Mouse (Mus musculus) heart, embryonic 15.5 days (tissue): ENCODE data around the gene Car9. TPM values are rescaled to one million over a fixed set of nuclear protein-coding genes. Genes with fewer than 3 reads are reported as not detected.
"Not testable (repeated sequence)": the region's sequence is repeated elsewhere in the genome, so short reads cannot be mapped to it uniquely, and the experiment has no call there.

Experiments
- ATAC-seq: fragments of 200-750 bp; cut with Nextera tagmentation; replicated peaks from 2 replicates; pipeline ENCODE4 v1.8.0; 2017; ENCODE audit warnings: low read depth, moderate TSS enrichment; ENCODE audit not compliant: insufficient number of reproducible peaks, insufficient read depth, low FRiP score
- H3K27ac ChIP-seq: fragments of 300-500 bp; sonication (generic); 2 replicates; pipeline ENCODE4 v1.5.1; 2015; ENCODE audit warnings: mild to moderate bottlenecking, inconsistent platforms
- H3K27me3 ChIP-seq: fragments of 300-500 bp; sonication (generic); 2 replicates; pipeline ENCODE4 v1.6.1; 2015; ENCODE audit warnings: inconsistent platforms
- H3K36me3 ChIP-seq: fragments of 300-500 bp; sonication (generic); 2 replicates; pipeline ENCODE4 v1.6.1; 2015; ENCODE audit warnings: mild to moderate bottlenecking, inconsistent platforms
- H3K4me1 ChIP-seq: fragments of 300-500 bp; sonication (generic); replicated peaks from 2 replicates; pipeline ENCODE4 v1.6.1; 2015; ENCODE audit warnings: inconsistent platforms
- H3K4me2 ChIP-seq: fragments of 300-500 bp; sonication (generic); 2 replicates; pipeline ENCODE4 v1.6.1; 2015; ENCODE audit warnings: inconsistent platforms, mild to moderate bottlenecking, moderate library complexity
- H3K4me3 ChIP-seq: fragments of 300-500 bp; sonication (generic); 2 replicates; pipeline ENCODE4 v1.5.1; 2015; ENCODE audit warnings: mild to moderate bottlenecking, inconsistent platforms
- H3K9ac ChIP-seq: fragments of 300-500 bp; sonication (generic); 2 replicates; pipeline ENCODE4 v1.6.1; 2015; ENCODE audit warnings: mild to moderate bottlenecking, inconsistent platforms
- H3K9me3 ChIP-seq: fragments of 300-500 bp; sonication (generic); replicated peaks from 2 replicates; pipeline ENCODE4 v1.6.1; 2016; ENCODE audit warnings: inconsistent platforms
- WGBS: fragments of 180-500 bp; shearing (Covaris S2); methylation state at CpG from one replicate; pipeline ENCODE4 v1.1.7; 2015; ENCODE audit warnings: mixed read lengths; 5-methylcytosine and 5-hydroxymethylcytosine counted together
- polyA plus RNA-seq: library from polyadenylated mRNA; unstranded; fragments of >200 nt; fragmentation: Nextera tagmentation; extraction: Ambion mirVana; gene quantifications from 2 replicates; pipeline ENCODE4 v1.2.1, GENCODE M21; 2015

Gene Car9
- polyA plus RNA-seq, 1 experiment from 2014 or later: 2.4 TPM

DNA sequence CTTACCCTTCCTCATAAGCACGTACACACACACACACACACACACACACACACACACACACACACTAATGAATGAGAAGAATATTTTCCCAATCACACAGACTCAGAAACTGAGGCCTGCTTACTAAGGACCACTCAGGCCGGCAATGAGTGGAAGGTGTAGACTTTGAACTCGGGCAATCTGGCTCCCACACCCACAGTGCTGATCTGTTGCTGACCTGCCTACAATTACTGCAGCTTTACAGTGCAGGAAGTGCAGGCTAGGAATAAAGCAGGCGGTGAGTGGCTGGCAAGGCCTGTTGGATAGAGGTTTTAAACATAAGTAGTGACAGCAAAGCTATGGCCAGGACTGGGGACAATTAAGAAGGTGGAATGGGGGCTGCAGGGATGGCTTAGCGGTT, 25.8 kb upstream of the Car9 start:
- H3K4me2 ChIP-seq: no peak overlapping the region
- H3K36me3 ChIP-seq: no peaks in the 10 kb centered on the region
- 84% methylated on average over 5 of the region's 5 CpGs for WGBS
- H3K9ac ChIP-seq: no peak overlapping the region
- H3K27me3 ChIP-seq: no peaks in the 10 kb centered on the region
- H3K4me3 ChIP-seq: no peak overlapping the region
- H3K4me1 ChIP-seq: peaks cover 13% of the 10 kb centered on the region
- no peak for ATAC-seq
- H3K9me3 ChIP-seq: no peaks in the 10 kb centered on the region
- H3K27ac ChIP-seq: no peak overlapping the region

DNA sequence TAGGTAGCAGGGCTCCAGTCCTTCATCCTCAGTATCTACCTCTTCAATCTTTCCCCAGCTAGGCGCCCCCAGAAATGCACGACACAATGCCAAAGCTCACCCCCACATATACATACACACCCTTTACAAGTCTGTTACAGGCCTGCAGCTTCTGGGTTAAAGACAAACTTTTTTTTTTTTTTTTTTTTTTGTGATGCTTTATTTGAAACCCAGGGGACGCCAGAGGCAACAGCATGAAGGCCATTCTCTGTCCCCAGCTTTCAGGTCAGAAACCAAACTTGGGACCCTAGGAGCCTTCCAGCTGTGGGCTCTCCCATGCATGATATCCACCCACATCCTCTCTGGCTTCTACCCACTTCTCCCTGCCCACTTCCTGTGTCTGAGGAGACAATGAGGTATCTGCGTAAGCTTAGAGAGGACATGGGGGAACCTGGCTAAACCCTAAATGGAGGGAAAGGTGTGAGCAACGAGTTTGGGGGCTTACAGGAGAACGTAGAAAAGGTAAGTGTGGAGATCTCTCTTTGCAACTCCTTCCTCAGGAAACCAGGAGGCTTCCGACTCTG, 24.8 kb upstream of the Car9 start:
- Histone ChIP-seq H3K27me3 (no peaks in the 10 kb centered on the region), H3K4me1 (peaks cover 13% of the 10 kb centered on the region), H3K9ac (no peak overlapping the region), H3K4me2 (no peak overlapping the region), H3K4me3 (no peak overlapping the region), H3K27ac (no peak overlapping the region), H3K36me3 (no peaks in the 10 kb centered on the region), H3K9me3 (no peaks in the 10 kb centered on the region)
- ATAC-seq: no peak
- WGBS: 61% methylated on average over 7 of the region's 7 CpGs

DNA sequence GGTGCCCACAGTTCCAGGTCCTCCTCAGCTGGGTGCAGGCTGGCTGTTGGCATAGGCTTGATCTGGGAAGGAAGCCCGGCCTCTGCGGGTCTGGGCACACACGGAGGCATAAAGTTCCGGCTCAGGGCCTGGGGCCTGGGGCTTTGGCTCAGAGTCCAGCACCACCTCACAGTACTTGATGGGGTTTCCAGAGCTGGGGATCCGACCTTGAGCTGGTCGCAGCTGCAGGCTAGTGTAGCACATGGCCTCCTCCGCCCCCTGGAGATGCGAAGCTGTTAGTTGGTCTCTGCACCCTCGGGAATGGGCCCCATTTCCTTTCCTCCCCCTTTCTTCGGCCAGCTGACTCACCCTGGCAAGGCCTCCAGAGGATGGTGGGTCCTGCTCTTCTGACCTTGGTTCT, 24.2 kb upstream of the Car9 start:
- WGBS: 62% methylated on average over 10 of the region's 10 CpGs
- H3K9me3 ChIP-seq: no peaks in the 10 kb centered on the region
- no peak overlapping the region for H3K27ac ChIP-seq
- H3K4me3 ChIP-seq: no peak overlapping the region
- no peak; the same call in 1 of the 2 replicates for ATAC-seq
- no peaks in the 10 kb centered on the region for H3K27me3 ChIP-seq
- no peak overlapping the region for H3K9ac ChIP-seq
- no peaks in the 10 kb centered on the region for H3K36me3 ChIP-seq
- no peak overlapping the region for H3K4me2 ChIP-seq
- peaks cover 13% of the 10 kb centered on the region for H3K4me1 ChIP-seq

DNA sequence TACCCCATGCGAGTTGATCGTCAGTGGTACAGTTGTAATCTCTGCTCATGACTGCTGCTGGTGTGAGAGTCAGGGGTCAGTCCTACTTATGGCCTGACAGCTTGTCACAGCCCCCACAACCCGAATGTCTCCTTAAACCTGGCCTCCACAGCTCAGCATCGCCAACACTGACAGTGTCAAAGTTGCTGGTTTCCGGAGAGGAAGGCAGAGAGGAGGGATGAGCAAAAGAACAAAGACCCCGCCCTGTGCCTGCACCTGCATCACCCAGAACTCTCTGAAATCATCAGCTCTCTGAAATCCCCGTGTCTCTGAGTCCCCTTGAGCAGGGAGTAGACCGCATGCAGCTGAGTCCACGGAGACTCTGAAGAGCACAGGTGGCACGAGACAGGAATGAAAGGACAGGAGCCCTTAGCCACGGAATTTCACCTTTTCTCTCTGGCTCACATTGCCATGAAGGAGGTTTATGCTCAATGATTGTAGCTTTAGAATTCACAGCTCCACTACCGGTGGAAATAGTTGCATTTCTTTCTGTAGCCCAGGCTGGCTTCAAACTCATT, 23.2 kb upstream of the Car9 start, which contains the start of gene Sit1:
Gene Sit1, minus strand, starts transcription at position 200 of the 557 bp plus-strand sequence.
- H3K9ac ChIP-seq: no peak within 1 kb of the TSS
- H3K27ac ChIP-seq: no peak within 1 kb of the TSS
- no peaks in the 10 kb centered on the region for H3K9me3 ChIP-seq
- peaks cover 10% of the 10 kb centered on the region; the same call in 1 of the 2 replicates for H3K4me1 ChIP-seq
- no peaks in the 10 kb centered on the region for H3K36me3 ChIP-seq
- WGBS: 52% methylated on average over 12 of the region's 12 CpGs
- H3K27me3 ChIP-seq: no peaks in the 10 kb centered on the region
- no peak within 1 kb of the TSS for H3K4me3 ChIP-seq
- H3K4me2 ChIP-seq: no peak within 1 kb of the TSS; the same call in 1 of the 2 replicates
- no peak for ATAC-seq

DNA sequence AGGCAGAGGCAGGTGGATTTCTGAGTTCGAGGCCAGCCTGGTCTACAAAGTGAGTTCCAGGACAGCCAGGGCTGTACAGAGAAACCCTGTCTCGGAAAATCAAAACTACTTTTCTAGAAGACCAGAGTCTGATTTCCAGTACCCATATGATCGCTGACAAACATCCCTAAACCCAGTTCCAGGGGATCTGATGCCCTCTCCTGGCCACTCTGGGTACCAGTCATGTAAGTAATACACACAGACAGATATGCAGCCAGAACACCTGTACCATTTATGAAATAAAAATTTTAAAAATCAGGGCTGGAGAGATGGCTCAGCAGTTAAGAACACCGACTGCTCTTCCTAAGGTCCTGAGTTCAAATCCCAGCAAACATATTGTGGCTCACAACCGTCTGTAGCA, 21.1 kb upstream of the Car9 start:
- not testable (repeated sequence) for H3K9me3 ChIP-seq, H3K36me3 ChIP-seq, ATAC-seq, H3K4me3 ChIP-seq, H3K27me3 ChIP-seq, H3K4me2 ChIP-seq, H3K9ac ChIP-seq, H3K27ac ChIP-seq, H3K4me1 ChIP-seq
- 81% methylated on average over 5 of the region's 5 CpGs for WGBS

DNA sequence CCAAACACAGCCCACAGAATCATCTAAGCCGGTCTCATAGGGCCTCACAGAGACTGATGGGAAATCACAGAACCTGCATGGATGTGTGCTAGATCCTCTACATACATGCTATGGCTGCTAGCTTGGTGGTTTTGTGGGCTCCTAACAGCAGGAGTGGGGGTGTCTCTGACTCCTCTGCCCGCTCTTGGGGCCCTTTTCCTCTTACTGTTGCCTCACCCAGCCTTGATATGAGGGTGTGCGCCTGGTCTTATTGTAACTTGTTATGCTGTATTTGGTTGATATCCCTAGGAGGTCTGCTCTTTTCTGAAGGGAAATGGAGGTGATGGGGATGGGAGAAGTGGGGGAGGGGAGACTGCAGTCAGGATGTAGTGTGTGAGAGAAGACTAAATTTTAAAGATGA, 17.2 kb upstream of the Car9 start:
- Histone ChIP-seq H3K4me3 (no peak overlapping the region), H3K9ac (no peak overlapping the region), H3K9me3 (no peaks in the 10 kb centered on the region), H3K27ac (no peak overlapping the region), H3K27me3 (no peaks in the 10 kb centered on the region), H3K4me2 (no peak overlapping the region), H3K4me1 (peaks cover 7% of the 10 kb centered on the region), H3K36me3 (no peaks in the 10 kb centered on the region)
- ATAC-seq: no peak
- 93% methylated on average over 3 of the region's 3 CpGs for WGBS

DNA sequence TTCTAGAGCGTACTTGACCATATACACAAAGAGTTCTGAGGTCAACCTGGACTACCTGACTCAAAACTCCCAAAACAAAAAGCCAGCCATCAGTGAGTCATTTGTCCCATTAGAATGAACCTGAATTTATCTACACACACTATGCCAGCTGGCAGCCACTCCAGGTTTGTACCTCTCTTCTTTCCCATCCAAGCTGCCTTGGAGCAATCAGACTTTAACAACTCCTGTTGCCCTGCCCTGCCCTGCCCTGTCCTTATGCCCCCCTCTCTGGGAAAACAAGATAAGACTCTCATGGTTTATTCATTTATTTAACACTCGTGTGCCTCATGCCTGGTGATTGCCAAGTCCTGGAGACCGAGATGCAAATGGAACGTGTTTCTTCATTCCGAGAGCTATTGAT, 16.0 kb upstream of the Car9 start:
- no peak for ATAC-seq
- Histone ChIP-seq H3K4me3 (no peak overlapping the region), H3K4me2 (no peak overlapping the region), H3K9me3 (no peaks in the 10 kb centered on the region), H3K9ac (no peak overlapping the region), H3K27me3 (no peaks in the 10 kb centered on the region), H3K36me3 (peaks cover 2% of the 10 kb centered on the region; the same call in 1 of the 2 replicates), H3K4me1 (peaks cover 19% of the 10 kb centered on the region), H3K27ac (no peak overlapping the region)
- 75% methylated on average over 5 of the region's 5 CpGs for whole genome bisulfite sequencing

DNA sequence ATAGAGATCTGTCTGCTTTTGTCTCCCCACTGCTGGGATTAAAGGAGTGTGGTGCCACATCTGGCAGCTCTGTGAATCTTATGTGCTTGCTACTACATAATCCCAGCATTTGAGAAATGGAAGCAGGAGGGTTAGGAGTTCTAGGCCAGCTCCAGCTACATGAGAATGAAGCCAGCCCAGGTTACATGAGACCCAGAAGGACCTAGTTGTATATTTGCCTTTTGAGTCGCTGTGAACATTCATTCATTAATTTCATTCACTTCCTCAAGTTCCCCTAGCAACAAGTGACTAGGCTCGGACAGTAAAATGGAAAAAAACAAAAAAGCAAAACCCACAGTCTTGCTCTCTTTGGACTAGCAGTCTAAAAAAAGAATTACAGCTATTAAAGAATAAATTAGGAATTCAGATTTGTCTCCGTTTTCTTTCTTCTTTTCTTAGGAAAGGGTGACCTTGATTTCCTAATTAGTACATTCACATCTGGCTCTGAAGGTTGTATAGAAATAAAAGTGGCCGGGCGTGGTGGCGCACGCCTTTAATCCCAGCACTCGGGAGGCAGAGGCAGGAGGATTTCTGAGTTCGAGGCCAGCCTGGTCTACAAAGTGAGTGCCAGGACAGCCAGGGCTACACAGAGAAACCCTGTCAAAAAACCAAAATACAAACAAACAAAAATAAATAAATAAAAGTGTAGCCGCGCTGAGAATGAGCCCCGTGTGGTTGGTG, 14.5 kb upstream of the Car9 start:
- no peaks in the 10 kb centered on the region for H3K9me3 ChIP-seq
- peak overlapping the region; percentile 66 for H3K4me3 ChIP-seq
- ATAC-seq: no peak
- 45% methylated on average over 12 of the region's 12 CpGs for WGBS
- peaks cover 32% of the 10 kb centered on the region for H3K4me1 ChIP-seq
- peak overlapping the region; percentile 89 for H3K27ac ChIP-seq
- peaks cover 7% of the 10 kb centered on the region; the same call in 1 of the 2 replicates for H3K36me3 ChIP-seq
- no peak overlapping the region for H3K9ac ChIP-seq
- peak overlapping the region; percentile 73 for H3K4me2 ChIP-seq
- H3K27me3 ChIP-seq: no peaks in the 10 kb centered on the region

DNA sequence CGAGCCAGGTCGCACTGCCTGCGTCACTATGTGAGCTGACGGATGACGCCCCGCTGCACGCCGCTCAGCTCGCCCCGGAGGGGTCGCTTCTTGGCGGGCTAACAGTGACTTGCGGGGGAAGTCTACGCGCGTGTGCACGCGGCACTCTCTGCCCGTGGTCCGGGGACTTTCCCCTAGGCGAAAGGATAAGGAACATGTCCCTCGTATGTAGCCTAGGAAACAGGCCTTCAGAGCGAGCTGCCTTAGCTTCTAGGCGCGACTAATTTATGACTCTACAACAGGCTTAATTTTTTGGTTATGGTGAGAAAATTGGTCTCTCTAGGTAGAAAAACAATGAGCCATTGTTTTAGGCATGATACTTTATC, 14.0 kb upstream of the Car9 start, which contains the start of gene Ccdc107:
Gene Ccdc107, plus strand, starts transcription at position 80 of the 365 bp plus-strand sequence.
- Histone ChIP-seq H3K9ac (peak within 1 kb of the TSS; percentile 83), H3K4me2 (peak within 1 kb of the TSS; percentile 73), H3K4me3 (peak within 1 kb of the TSS; percentile 66), H3K4me1 (peaks cover 37% of the 10 kb centered on the region), H3K27me3 (no peaks in the 10 kb centered on the region), H3K27ac (peak within 1 kb of the TSS; percentile 89), H3K9me3 (no peaks in the 10 kb centered on the region), H3K36me3 (peaks cover 7% of the 10 kb centered on the region; the same call in 1 of the 2 replicates)
- ATAC-seq: peak; percentile 97
- 0% methylated on average over 25 of the region's 25 CpGs for WGBS

DNA sequence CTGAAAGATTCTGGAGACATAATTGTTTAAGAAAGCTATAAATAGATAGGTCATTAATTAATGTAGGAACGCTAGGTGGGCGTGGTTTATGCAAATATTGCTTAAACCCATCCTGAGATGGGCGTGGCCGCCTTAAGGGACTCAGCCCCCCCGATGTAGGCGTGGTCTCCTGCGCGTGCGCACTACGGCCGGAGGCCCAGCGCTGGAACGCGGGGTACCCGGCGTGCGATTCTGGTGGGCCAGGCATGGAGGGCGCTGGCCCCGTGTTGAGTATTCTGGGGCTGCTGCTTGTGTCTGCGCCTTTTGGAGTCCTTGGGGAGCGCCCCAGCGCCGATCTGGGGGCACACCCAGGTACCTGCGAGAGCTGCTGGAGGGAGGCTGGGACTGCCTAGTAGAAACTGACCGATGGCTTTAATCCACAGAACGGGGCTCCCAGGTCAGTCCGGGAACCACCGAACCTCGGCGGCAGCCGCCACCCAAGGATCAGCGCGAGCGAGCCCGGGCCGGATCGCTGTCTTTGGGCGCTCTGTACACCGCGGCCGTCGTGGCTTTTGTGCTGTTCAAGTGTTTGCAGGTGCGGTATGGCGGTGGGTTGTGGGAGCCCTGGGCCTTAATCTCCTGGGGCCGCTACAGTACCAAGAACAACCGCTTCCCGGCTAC, 13.4 kb upstream of the Car9 start:
- H3K4me2 ChIP-seq: peak overlapping the region; percentile 73
- H3K36me3 ChIP-seq: peaks cover 7% of the 10 kb centered on the region; the same call in 1 of the 2 replicates
- H3K9me3 ChIP-seq: no peaks in the 10 kb centered on the region
- H3K27ac ChIP-seq: peak overlapping the region; percentile 89
- H3K4me3 ChIP-seq: peak overlapping the region; percentile 66
- ATAC-seq: peak; percentile 90
- no peaks in the 10 kb centered on the region for H3K27me3 ChIP-seq
- under 1% methylated on average over 47 of the region's 47 CpGs for WGBS
- peaks cover 42% of the 10 kb centered on the region for H3K4me1 ChIP-seq
- peak overlapping the region; percentile 83 for H3K9ac ChIP-seq

DNA sequence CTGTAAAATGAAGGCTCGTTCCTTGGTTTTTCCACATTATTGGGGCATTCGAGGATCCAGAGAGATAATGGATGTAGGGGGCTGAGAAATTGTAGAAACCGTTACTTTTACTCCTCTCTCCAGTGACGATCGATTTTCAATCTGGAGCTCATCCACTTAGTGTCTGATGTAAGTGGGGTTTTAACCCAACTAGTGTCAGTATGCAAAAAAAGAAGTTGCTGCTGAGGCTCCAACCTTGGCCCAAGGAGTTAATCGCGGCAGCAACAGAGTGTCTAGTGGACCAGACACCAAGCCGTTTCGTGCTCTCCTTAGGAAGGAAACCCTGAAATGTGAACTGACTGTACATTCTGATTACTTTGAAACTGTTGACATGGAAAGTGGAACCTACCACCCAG, 12.9 kb upstream of the Car9 start:
- Histone ChIP-seq H3K27ac (peak overlapping the region; percentile 89), H3K27me3 (no peaks in the 10 kb centered on the region), H3K9ac (peak overlapping the region; percentile 83), H3K4me2 (peak overlapping the region; percentile 73), H3K4me3 (peak overlapping the region; percentile 66), H3K9me3 (no peaks in the 10 kb centered on the region), H3K4me1 (peaks cover 47% of the 10 kb centered on the region), H3K36me3 (peaks cover 7% of the 10 kb centered on the region; the same call in 1 of the 2 replicates)
- no peak for ATAC-seq
- under 1% methylated on average over 9 of the region's 9 CpGs for WGBS
